ENCODE assay signal across 11 mouse cellular contexts in the genomic region with DNA sequence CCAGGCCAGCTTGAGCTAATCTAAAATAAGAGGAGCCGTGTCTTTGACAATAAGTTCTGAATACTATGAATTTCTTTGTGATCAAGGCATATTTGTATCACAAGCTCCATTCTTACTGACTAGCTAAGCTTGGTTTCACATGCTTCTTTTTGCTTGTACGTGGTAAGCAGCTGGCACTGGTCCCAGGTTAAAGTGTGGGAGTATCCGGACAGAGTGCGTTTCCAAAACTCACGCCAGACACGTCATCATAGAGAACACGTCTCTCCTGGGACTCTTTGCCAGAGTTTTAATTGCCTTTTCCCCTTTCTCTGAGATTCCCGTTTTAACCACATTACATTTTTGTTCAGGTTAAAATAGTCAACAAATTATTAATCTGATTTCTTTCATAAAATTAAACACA. TPM values are rescaled to one million over a fixed set of nuclear protein-coding genes. Genes with fewer than 3 reads are reported as not detected.
DNase-seq lines count a peak whose midpoint lies in the region; ATAC-seq lines count a peak whose summit lies in the region.
"Had no signal": no experiment of that assay in that cellular context is flagged by ENCODE, and none has a peak within 500 bp of the region (broad histone marks: within the 10 kb centered on the region; RNA-seq: fewer than 3 reads in every experiment).

No protein-coding gene starts in this region.

- no peak overlapping the region for H3K27ac ChIP-seq in heart, embryonic 16.5 days (ENCODE audit: low read length)
- H3K27ac ChIP-seq: embryonic facial prominence, embryonic 13.5 days; hindbrain, embryonic 14.5 days had no signal

- no peak overlapping the region for H3K9ac ChIP-seq in heart, embryonic 16.5 days (ENCODE audit: low read length)
- H3K9ac ChIP-seq: embryonic facial prominence, embryonic 13.5 days; hindbrain, embryonic 14.5 days had no signal

- no peak overlapping the region for H3K4me3 ChIP-seq in heart, embryonic 16.5 days (ENCODE audit: low read length)
- H3K4me3 ChIP-seq: embryonic facial prominence, embryonic 13.5 days had no signal

- DNase-seq in NIH3T3 (ENCODE audit: low read depth): peak; percentile 74
- DNase-seq in adrenal gland, adult 2 months: peak; percentile 37
- peak; percentile 69 for DNase-seq in lung, postnatal 10 days
- DNase-seq in frontal cortex, postnatal 25 days (ENCODE audit: low spot score in 2 of 2): no peak
- no peak for DNase-seq in retina, embryonic 14.5 days (ENCODE audit: low spot score)
- DNase-seq in right cerebral cortex, postnatal 36 days (ENCODE audit: low spot score in 2 of 2): no peak

- H3K4me2 ChIP-seq in heart, embryonic 16.5 days (ENCODE audit: low read depth, low read length): no peak overlapping the region
- H3K4me2 ChIP-seq: embryonic facial prominence, embryonic 13.5 days; hindbrain, embryonic 14.5 days had no signal

- no peaks in the 10 kb centered on the region for H3K27me3 ChIP-seq in heart, embryonic 16.5 days (ENCODE audit: control insufficient read depth, insufficient read depth, low read length)
- H3K27me3 ChIP-seq: embryonic facial prominence, embryonic 13.5 days had no signal

- no peaks in the 10 kb centered on the region for H3K9me3 ChIP-seq in heart, embryonic 16.5 days (replicated peaks; ENCODE audit: control insufficient read depth, low read length)
- H3K9me3 ChIP-seq: embryonic facial prominence, embryonic 13.5 days had no signal

- WGBS in heart, embryonic 16.5 days: 25% methylated on average over 8 of the region's 8 CpGs

- 0 out of 2 replicates have a peak, but pooled peaks have one; percentile 58 for ATAC-seq in heart, embryonic 16.5 days (replicated peaks; ENCODE audit: extremely low read depth, insufficient read depth, low FRiP score)
- no peak for ATAC-seq in inflammation-experienced regulatory T-cells, adult 6 months

- no peaks in the 10 kb centered on the region for H3K4me1 ChIP-seq in heart, embryonic 16.5 days (ENCODE audit: control insufficient read depth, insufficient read depth, low read length)
- H3K4me1 ChIP-seq: embryonic facial prominence, embryonic 13.5 days had no signal

- H3K36me3 ChIP-seq in heart, embryonic 16.5 days (ENCODE audit: control insufficient read depth, insufficient read depth): no peaks in the 10 kb centered on the region
- H3K36me3 ChIP-seq: embryonic facial prominence, embryonic 13.5 days had no signal

RNA-seq across cellular contexts. Expression of gene Dlx5, which starts 27.7 kb away (rescaled TPM):
- total RNA-seq in adrenal gland, adult 2 months (2021): under 1 TPM; 0.32 to 0.35 TPM
- 0.30 and 0.48 TPM in 2 replicates for polyA plus RNA-seq in adrenal gland, adult 2 months (2012; rRNA removed)
- polyA plus RNA-seq in heart, embryonic 16.5 days (2015; fragmentation: Nextera tagmentation; extraction: Ambion mirVana): 1.1 and 1.4 TPM in 2 replicates
- polyA plus RNA-seq in inflammation-experienced regulatory T-cells, adult 6 months (2017; shearing (Covaris generic)): not detected
- polyA plus RNA-seq: hindbrain, embryonic 14.5 days had no signal

RNA-seq across cellular contexts. Expression of gene Sdhaf3, which starts 46.2 kb away (rescaled TPM):
- total RNA-seq in adrenal gland, adult 2 months (2021): 1 to 10 TPM; 5.0 to 6.3 TPM
- polyA plus RNA-seq in adrenal gland, adult 2 months (2012; rRNA removed): 0.17 and 0.18 TPM in 2 replicates
- polyA plus RNA-seq in heart, embryonic 16.5 days (2015; fragmentation: Nextera tagmentation; extraction: Ambion mirVana): 3.9 and 4.6 TPM in 2 replicates
- polyA plus RNA-seq in inflammation-experienced regulatory T-cells, adult 6 months (2017; shearing (Covaris generic)): 1 to 10 TPM; 3.0 to 4.5 (median 3.3) TPM

RNA-seq across cellular contexts. Expression of gene Dlx6, which starts 46.5 kb away (rescaled TPM):
- total RNA-seq in adrenal gland, adult 2 months (2021): not detected
- polyA plus RNA-seq in adrenal gland, adult 2 months (2012; rRNA removed): not detected in 2 replicates
- polyA plus RNA-seq in heart, embryonic 16.5 days (2015; fragmentation: Nextera tagmentation; extraction: Ambion mirVana): not detected in 2 replicates
- polyA plus RNA-seq in inflammation-experienced regulatory T-cells, adult 6 months (2017; shearing (Covaris generic)): not detected
- polyA plus RNA-seq: hindbrain, embryonic 14.5 days; neural tube, embryonic 11.5 days had no signal

Comparison
In these comparisons a context has a peak if more than half of its experiments do, and no peak if none do; other contexts are left out.
1. DNase-seq: peak in NIH3T3 (single experiment), adrenal gland, adult 2 months (single experiment) and lung, postnatal 10 days (single experiment); none in frontal cortex, postnatal 25 days (0 of 2), retina, embryonic 14.5 days (single experiment) and right cerebral cortex, postnatal 36 days (0 of 2).